In genomic region chr8:95184171-95184570, GRCm38 (mm10) we compare ENCODE assay signal across 23 mouse cellular contexts. TPM values are rescaled to one million over a fixed set of nuclear protein-coding genes. Genes with fewer than 3 reads are reported as not detected.
DNase-seq lines count a peak whose midpoint lies in the region; ATAC-seq and TF ChIP-seq lines count a peak whose summit lies in the region.
"Had no signal": no experiment of that assay in that cellular context is flagged by ENCODE, and none has a peak within 500 bp of the region (broad histone marks: within the 10 kb centered on the region; RNA-seq: fewer than 3 reads in every experiment).

No protein-coding gene starts in this region.

- H3K4me2 ChIP-seq in midbrain, embryonic 11.5 days = no peak overlapping the region
- H3K4me2 ChIP-seq in forebrain, embryonic 16.5 days (ENCODE audit: low read length) = no peak overlapping the region
- H3K4me2 ChIP-seq: embryonic facial prominence, embryonic 13.5 days; forebrain, embryonic 12.5 days had no signal

- WGBS in midbrain, embryonic 11.5 days = 70% methylated on average over 12 of the region's 12 CpGs
- 69% methylated on average over 12 of the region's 12 CpGs for WGBS in midbrain, embryonic 10.5 days
- 80% methylated on average over 12 of the region's 12 CpGs for WGBS in forebrain, embryonic 16.5 days

- H3K36me3 ChIP-seq in midbrain, embryonic 11.5 days (ENCODE audit: control insufficient read depth, insufficient read depth, low read length) = no peaks in the 10 kb centered on the region
- no peaks in the 10 kb centered on the region for H3K36me3 ChIP-seq in midbrain, embryonic 10.5 days
- H3K36me3 ChIP-seq in ES-Bruce4 (ENCODE audit: control insufficient read depth, insufficient read depth, low read length, poor library complexity, severe bottlenecking) = no peaks in the 10 kb centered on the region
- no peaks in the 10 kb centered on the region for H3K36me3 ChIP-seq in forebrain, embryonic 16.5 days (ENCODE audit: control insufficient read depth, insufficient read depth)
- H3K36me3 ChIP-seq: embryonic facial prominence, embryonic 13.5 days; forebrain, embryonic 10.5 days; forebrain, embryonic 12.5 days; G1E had no signal

- no peak for ATAC-seq in midbrain, embryonic 11.5 days (ENCODE audit: low FRiP score)
- no peak for ATAC-seq in forebrain, embryonic 16.5 days
- ATAC-seq: activated CD4-positive, CD25-positive, alpha-beta regulatory T cell, adult 4 months; forebrain, embryonic 14.5 days; forebrain, postnatal 0 days; Patski had no signal

- TF ChIP-seq POLR2A in ES-Bruce4 (IDR thresholded peaks at IDR 0.05; ENCODE audit: insufficient read depth, low read length) = no peak

- no peaks in the 10 kb centered on the region for H3K27me3 ChIP-seq in midbrain, embryonic 11.5 days (ENCODE audit: control insufficient read depth, insufficient read depth, low read length)
- no peaks in the 10 kb centered on the region for H3K27me3 ChIP-seq in midbrain, embryonic 10.5 days (ENCODE audit: low read depth, poor library complexity, severe bottlenecking)
- no peaks in the 10 kb centered on the region for H3K27me3 ChIP-seq in ES-Bruce4 (ENCODE audit: control insufficient read depth, insufficient read depth, low read length, poor library complexity, severe bottlenecking)
- H3K27me3 ChIP-seq in forebrain, embryonic 16.5 days (replicated peaks; ENCODE audit: control insufficient read depth, insufficient read depth, low read length) = no peaks in the 10 kb centered on the region
- H3K27me3 ChIP-seq: embryonic facial prominence, embryonic 13.5 days; forebrain, embryonic 12.5 days; Patski had no signal

- H3K4me3 ChIP-seq in midbrain, embryonic 11.5 days (ENCODE audit: low read depth, low read length) = no peak overlapping the region
- no peak overlapping the region for H3K4me3 ChIP-seq in midbrain, embryonic 10.5 days
- H3K4me3 ChIP-seq in ES-Bruce4 (ENCODE audit: low read depth, low read length) = no peak overlapping the region
- H3K4me3 ChIP-seq in forebrain, embryonic 16.5 days (replicated peaks; ENCODE audit: low read length) = no peak overlapping the region
- H3K4me3 ChIP-seq: embryonic facial prominence, embryonic 13.5 days; erythroblast, embryonic 14.5 days; forebrain, embryonic 10.5 days; forebrain, embryonic 12.5 days had no signal

- no peak overlapping the region for H3K27ac ChIP-seq in midbrain, embryonic 11.5 days (ENCODE audit: low read depth, low read length)
- H3K27ac ChIP-seq in midbrain, embryonic 10.5 days (replicated peaks) = no peak overlapping the region
- H3K27ac ChIP-seq in ES-Bruce4 (ENCODE audit: insufficient read depth, low read length) = peak overlapping the region; percentile 4; the same call in 1 of the 2 replicates
- no peak overlapping the region for H3K27ac ChIP-seq in forebrain, embryonic 16.5 days (ENCODE audit: low read length)
- H3K27ac ChIP-seq: embryonic facial prominence, embryonic 13.5 days; forebrain, embryonic 10.5 days; forebrain, embryonic 12.5 days had no signal

- H3K4me1 ChIP-seq in midbrain, embryonic 11.5 days (ENCODE audit: control insufficient read depth, insufficient read depth, low read length) = no peaks in the 10 kb centered on the region; the same call in 1 of the 2 replicates
- peaks cover 8% of the 10 kb centered on the region for H3K4me1 ChIP-seq in midbrain, embryonic 10.5 days
- peaks cover under 1% of the 10 kb centered on the region for H3K4me1 ChIP-seq in ES-Bruce4 (ENCODE audit: control insufficient read depth, insufficient read depth, low read length)
- no peaks in the 10 kb centered on the region for H3K4me1 ChIP-seq in forebrain, embryonic 16.5 days (replicated peaks; ENCODE audit: control insufficient read depth, insufficient read depth, low read length)
- H3K4me1 ChIP-seq: forebrain, embryonic 12.5 days had no signal

- TF ChIP-seq CTCF in ES-Bruce4 (IDR thresholded peaks at IDR 0.05; ENCODE audit: low read depth, low read length) = no peak

- peak; percentile 78 for DNase-seq in midbrain, embryonic 11.5 days (ENCODE audit: low spot score, missing footprints)
- DNase-seq in midbrain, embryonic 10.5 days (ENCODE audit: low spot score) = no peak
- DNase-seq in retina, postnatal 1 day = peak; percentile 51
- DNase-seq in ovary, postnatal 14 days (ENCODE audit: low spot score) = no peak
- DNase-seq: adrenal gland, adult 8-10 months; adrenal gland, postnatal 14 days; adrenal gland, postnatal 36 days; cerebellum, adult 11-12 months; cerebellum, adult 2 months; cerebellum, adult 9-10 months; cerebellum, postnatal 10 days; cerebellum, postnatal 25 days; forebrain, postnatal 0 days had no signal

- H3K9me3 ChIP-seq in midbrain, embryonic 11.5 days (ENCODE audit: control insufficient read depth, low read length) = no peaks in the 10 kb centered on the region
- no peaks in the 10 kb centered on the region for H3K9me3 ChIP-seq in midbrain, embryonic 10.5 days (replicated peaks)
- H3K9me3 ChIP-seq in ES-Bruce4 (replicated peaks; ENCODE audit: control insufficient read depth, insufficient read depth, low read length, poor library complexity, severe bottlenecking) = no peaks in the 10 kb centered on the region
- no peaks in the 10 kb centered on the region for H3K9me3 ChIP-seq in forebrain, embryonic 16.5 days (ENCODE audit: control insufficient read depth, low read length)
- H3K9me3 ChIP-seq: embryonic facial prominence, embryonic 13.5 days; forebrain, embryonic 10.5 days; forebrain, embryonic 12.5 days; G1E had no signal

- no peak for TF ChIP-seq EP300 in ES-Bruce4 (IDR thresholded peaks at IDR 0.05; ENCODE audit: insufficient read depth, low read depth, low read length)

- no peak overlapping the region for H3K9ac ChIP-seq in midbrain, embryonic 11.5 days (ENCODE audit: low read length)
- no peak overlapping the region for H3K9ac ChIP-seq in ES-Bruce4 (ENCODE audit: low read depth, poor library complexity, severe bottlenecking)
- H3K9ac ChIP-seq in forebrain, embryonic 16.5 days (replicated peaks; ENCODE audit: low read depth, low read length) = no peak overlapping the region
- H3K9ac ChIP-seq: embryonic facial prominence, embryonic 13.5 days; forebrain, embryonic 12.5 days; forebrain, postnatal 0 days had no signal

RNA-seq across cellular contexts. Expression of gene Kifc3, which starts 18.4 kb away (rescaled TPM):
- polyA plus RNA-seq in midbrain, embryonic 11.5 days (2014; fragmentation: Nextera tagmentation; extraction: Ambion mirVana) = 2.3 and 3.6 TPM in 2 replicates
- 4.1 and 5.2 TPM in 2 replicates for polyA plus RNA-seq in midbrain, embryonic 10.5 days (2016; fragmentation: Nextera tagmentation; extraction: Ambion mirVana)
- 19.0 and 22.2 TPM in 2 replicates for polyA plus RNA-seq in ES-Bruce4 (2011; ENCODE audit: insufficient read depth, insufficient read length, low read depth, missing spikeins)
- 16.8 and 21.9 TPM in 2 replicates for polyA plus RNA-seq in forebrain, embryonic 16.5 days (2015; fragmentation: Nextera tagmentation; extraction: Ambion mirVana)
- polyA plus RNA-seq: G1E had no signal

Comparison
In these comparisons a context has a peak if more than half of its experiments do, and no peak if none do; other contexts are left out.
1. DNase-seq: peak in midbrain, embryonic 11.5 days (single experiment) and retina, postnatal 1 day (single experiment); none in midbrain, embryonic 10.5 days (single experiment) and ovary, postnatal 14 days (single experiment).